Mouse (Mus musculus) adrenal gland, adult 8-10 months (tissue): ENCODE data around the gene Selenok. TPM values are rescaled to one million over a fixed set of nuclear protein-coding genes. Genes with fewer than 3 reads are reported as not detected.
A peak's percentile ranks its signal among the peaks of the same experiment; 100 is the strongest.

Source experiments
- DNase-seq: peaks from one replicate; pipeline ENCODE4 v3.0.0; 2022
- total RNA-seq, 4 experiments: library from RNA; stranded (reverse); gene quantifications; 2 replicates each; pipeline ENCODE4 v1.2.4; 2022

Selenok gene
- total RNA-seq: 100 to 1,000 TPM; 104 to 139 (median 118) TPM

- peak; percentile 98 for DNase-seq
Observed at GRCm38 (mm10) chr14:29968075-29968821, at the start of gene Selenok. TSS of gene Selenok (plus strand) at chr14:29968308.

GRCm38 (mm10) chr14:29928966-29929365, 39.1 kb upstream of the Selenok start:
- peak; percentile 65 for DNase-seq

GRCm38 (mm10) chr14:29935516-29935915, 32.6 kb upstream of the Selenok start:
- DNase-seq: no peak

- DNase-seq: no peak
Observed at GRCm38 (mm10) chr14:29937466-29937865, 30.6 kb upstream of the Selenok start.

GRCm38 (mm10) chr14:29939600-29940312, 28.4 kb upstream of the Selenok start:
- no peak for DNase-seq

GRCm38 (mm10) chr14:29940313-29940812, 27.7 kb upstream of the Selenok start:
- DNase-seq: no peak

GRCm38 (mm10) chr14:29940877-29941276, 27.2 kb upstream of the Selenok start:
- peak; percentile 24 for DNase-seq

- no peak for DNase-seq
Observed at GRCm38 (mm10) chr14:29946761-29947309, 21.3 kb upstream of the Selenok start.

GRCm38 (mm10) chr14:29950805-29951204, 17.3 kb upstream of the Selenok start:
- DNase-seq: no peak

- DNase-seq: no peak
Observed at GRCm38 (mm10) chr14:29957393-29957792, 10.7 kb upstream of the Selenok start.

- no peak for DNase-seq
Observed at GRCm38 (mm10) chr14:29967611-29968010, 497 bp upstream of the Selenok start.

GRCm38 (mm10) chr14:29971446-29971845, 3.3 kb downstream of the Selenok start:
- no peak for DNase-seq

GRCm38 (mm10) chr14:29971993-29972392, 3.9 kb downstream of the Selenok start:
- DNase-seq: no peak

GRCm38 (mm10) chr14:29976927-29977326, 8.8 kb downstream of the Selenok start:
- DNase-seq: no peak

GRCm38 (mm10) chr14:29978254-29979204, 10.4 kb downstream of the Selenok start, which contains the start of gene Actr8:
TSS of gene Actr8 (plus strand) at chr14:29978337.
- DNase-seq: peak; percentile 91

GRCm38 (mm10) chr14:29980447-29981205, 12.5 kb downstream of the Selenok start:
- no peak for DNase-seq

- DNase-seq: no peak
Observed at GRCm38 (mm10) chr14:29986096-29986495, 18.0 kb downstream of the Selenok start.

- no peak for DNase-seq
Observed at GRCm38 (mm10) chr14:29987276-29987675, 19.2 kb downstream of the Selenok start.

- DNase-seq: no peak
Observed at GRCm38 (mm10) chr14:29987739-29988138, 19.6 kb downstream of the Selenok start.

- no peak for DNase-seq
Observed at GRCm38 (mm10) chr14:29988337-29988736, 20.2 kb downstream of the Selenok start.

GRCm38 (mm10) chr14:29994976-29995375, 26.9 kb downstream of the Selenok start:
- no peak for DNase-seq
